8 mouse cellular contexts compared by ENCODE assay signal in genomic region chr2:91975581-91976541, GRCm38 (mm10). TPM values are rescaled to one million over a fixed set of nuclear protein-coding genes. Genes with fewer than 3 reads are reported as not detected.
DNase-seq lines count a peak whose midpoint lies in the region; ATAC-seq lines count a peak whose summit lies in the region.

Dgkz (minus strand) TSS chr2:91975864.

- DNase-seq in right cerebral cortex, postnatal 25 days = peak; percentile 35
- no peak for DNase-seq in right cerebral cortex, postnatal 4 days
- DNase-seq in cerebellum, adult 9-11 months = peak; percentile 62
- no peak for DNase-seq in heart, adult 18-20 months
- DNase-seq in large intestine, adult 2 months (ENCODE audit: low read depth, low spot score) = no peak
- DNase-seq in spleen, postnatal 14 days (ENCODE audit: low spot score in 2 of 2) = no peak

- H3K4me2 ChIP-seq in midbrain, embryonic 13.5 days (replicated peaks) = peak within 1 kb of the TSS; percentile 61

- no peaks in the 10 kb centered on the region for H3K36me3 ChIP-seq in midbrain, embryonic 13.5 days

- peak; percentile 64 for ATAC-seq in midbrain, embryonic 13.5 days
- no peak for ATAC-seq in erythroid progenitor cell, adult 5-6 weeks (replicated peaks; ENCODE audit: low FRiP score, poor library complexity, severe bottlenecking)

- H3K4me3 ChIP-seq in midbrain, embryonic 13.5 days (replicated peaks) = peak within 1 kb of the TSS; percentile 41

- peak within 1 kb of the TSS; percentile 59 for H3K9ac ChIP-seq in midbrain, embryonic 13.5 days (replicated peaks)

- H3K27ac ChIP-seq in midbrain, embryonic 13.5 days = no peak within 1 kb of the TSS

- peaks cover 54% of the 10 kb centered on the region for H3K4me1 ChIP-seq in midbrain, embryonic 13.5 days (replicated peaks)

- no peaks in the 10 kb centered on the region for H3K9me3 ChIP-seq in midbrain, embryonic 13.5 days

- WGBS in large intestine, adult 2 months = 4% methylated on average over 79 of the region's 79 CpGs
- 1% methylated on average over 77 of the region's 79 CpGs for WGBS in midbrain, embryonic 13.5 days

- H3K27me3 ChIP-seq in midbrain, embryonic 13.5 days = peaks cover 58% of the 10 kb centered on the region

RNA-seq across cellular contexts. Expression of gene Dgkz, which starts in this region (rescaled TPM):
- total RNA-seq in heart, adult 18-20 months (2021) = 10 to 100 TPM; 33.8 to 35.9 TPM
- polyA plus RNA-seq in large intestine, adult 2 months (2012; rRNA removed) = 204 and 245 TPM in 2 replicates
- polyA plus RNA-seq in midbrain, embryonic 13.5 days (2015; fragmentation: Nextera tagmentation; extraction: Ambion mirVana) = 21.4 and 26.4 TPM in 2 replicates
- total RNA-seq in erythroid progenitor cell, adult 5-6 weeks (2015; ENCODE audit: low replicate concordance) = 25.6 and 54.1 TPM in 2 replicates
- total RNA-seq in erythroid progenitor cell, adult 5-6 weeks (2017; ENCODE audit: low replicate concordance) = 8.7 and 11.9 TPM in 2 replicates

Comparison
In these comparisons a context has a peak if more than half of its experiments do, and no peak if none do; other contexts are left out.
1. DNase-seq: peak in right cerebral cortex, postnatal 25 days (single experiment) and cerebellum, adult 9-11 months (single experiment); none in right cerebral cortex, postnatal 4 days (single experiment), heart, adult 18-20 months (0 of 2), large intestine, adult 2 months (single experiment) and spleen, postnatal 14 days (0 of 2).